Mouse (Mus musculus): Measurements from ENCODE around the gene Ankrd28.
"Not testable (repeated sequence)": the region's sequence is repeated elsewhere in the genome, so short reads cannot be mapped to it uniquely, and the experiment has no call there.

Gene Ankrd28

DNA sequence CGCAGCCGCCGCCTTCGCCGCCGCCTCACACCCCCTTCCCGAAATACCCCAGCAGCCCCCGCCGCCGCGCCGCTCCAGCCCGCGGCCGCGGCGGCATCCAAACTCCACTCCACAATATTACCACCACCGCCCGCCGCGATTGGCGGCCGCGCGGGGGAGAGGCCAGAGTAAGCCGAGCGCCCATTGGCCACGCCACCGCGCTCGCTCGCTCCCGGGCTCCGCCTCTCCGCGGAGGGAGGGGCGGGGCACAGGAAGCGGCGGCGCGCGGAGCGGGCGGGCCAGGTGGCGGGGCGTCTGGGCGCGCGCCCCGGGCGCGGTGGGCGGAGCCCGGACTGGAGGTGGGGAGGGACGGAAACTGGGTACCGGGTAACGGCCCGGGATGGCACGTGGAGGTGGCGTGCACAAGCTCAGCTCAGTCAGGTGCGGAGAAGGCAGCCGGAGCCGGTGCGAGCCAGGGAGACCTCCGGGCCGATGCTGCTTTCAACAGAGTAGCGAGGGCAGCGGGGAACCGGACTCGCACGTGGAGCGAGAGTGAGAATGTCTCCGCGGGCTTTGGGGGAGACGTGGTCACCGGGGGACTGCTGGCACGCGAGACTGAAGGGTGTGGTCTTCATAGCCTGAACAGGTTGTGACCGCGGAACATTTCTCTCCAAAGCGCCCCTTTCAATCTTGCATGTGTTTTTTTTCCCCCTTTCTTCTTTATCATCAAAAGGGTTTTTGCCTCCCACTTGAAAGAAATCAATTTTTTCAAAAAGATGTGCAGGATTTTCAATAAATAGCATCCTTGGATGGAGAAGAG lies at the start of gene Ankrd28:
TSS of gene Ankrd28 (minus strand) at position 81 of the 799 bp plus-strand sequence.
- DNase-seq: peak; percentile 98

DNA sequence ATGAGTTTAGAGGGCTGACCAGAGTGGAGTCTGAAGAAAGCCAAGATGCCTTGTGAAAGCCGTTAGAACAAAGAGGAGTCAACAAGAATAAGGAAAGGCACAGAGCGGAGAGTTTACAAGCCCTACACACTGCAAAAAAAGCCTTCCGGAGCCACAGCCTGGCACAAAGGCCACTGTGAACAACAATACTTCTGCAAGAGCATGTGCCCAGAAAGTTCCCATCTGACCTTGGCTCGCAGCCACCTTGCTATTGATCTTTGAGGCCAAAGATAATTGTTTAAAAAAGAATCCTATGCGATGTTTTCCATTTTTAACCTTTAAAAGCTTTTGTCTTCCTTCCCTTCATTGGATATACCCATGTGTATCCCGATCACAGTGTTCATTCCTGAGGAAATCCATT lies 49.0 kb upstream of the Ankrd28 start:
- DNase-seq: no peak

DNA sequence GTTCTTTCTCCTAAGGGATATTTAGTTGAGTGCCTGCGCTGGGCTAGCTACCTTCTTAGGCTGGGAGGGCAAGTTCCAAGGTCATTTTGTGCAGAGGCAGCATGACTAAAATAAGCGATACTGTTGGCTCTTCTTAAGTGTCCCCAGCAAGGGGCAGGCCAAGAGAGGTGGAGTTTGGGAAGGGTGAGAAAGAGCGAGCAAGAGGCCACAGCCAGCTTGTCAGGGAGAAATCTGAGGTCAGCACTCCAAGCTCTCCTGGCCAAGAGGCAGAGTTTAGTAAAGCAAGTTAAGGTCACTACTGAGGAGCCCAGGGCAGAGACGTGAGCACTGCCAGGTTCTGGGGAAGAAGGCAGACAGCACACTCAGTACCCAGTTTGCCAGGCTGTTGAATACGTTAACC lies 41.7 kb upstream of the Ankrd28 start:
- DNase-seq: no peak

DNA sequence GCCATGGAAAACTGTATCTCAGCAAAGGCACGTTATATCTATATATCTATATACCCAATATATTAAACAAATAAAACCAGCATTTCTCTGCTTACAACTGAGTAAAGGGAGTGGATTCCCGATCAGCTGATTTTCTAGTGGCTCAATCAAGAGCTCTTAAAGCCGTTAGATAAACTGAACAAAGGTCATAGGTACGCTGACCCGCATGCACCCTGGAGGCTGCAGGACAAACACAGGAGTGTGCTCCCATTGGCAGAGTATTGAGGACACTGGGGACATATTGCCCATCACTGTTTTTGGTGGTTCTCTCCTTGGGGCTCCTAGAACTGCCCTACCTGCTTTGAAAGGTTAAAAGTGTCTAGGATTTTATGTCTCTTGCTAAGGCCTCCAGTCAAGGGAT lies 40.0 kb upstream of the Ankrd28 start:
- DNase-seq: no peak

DNA sequence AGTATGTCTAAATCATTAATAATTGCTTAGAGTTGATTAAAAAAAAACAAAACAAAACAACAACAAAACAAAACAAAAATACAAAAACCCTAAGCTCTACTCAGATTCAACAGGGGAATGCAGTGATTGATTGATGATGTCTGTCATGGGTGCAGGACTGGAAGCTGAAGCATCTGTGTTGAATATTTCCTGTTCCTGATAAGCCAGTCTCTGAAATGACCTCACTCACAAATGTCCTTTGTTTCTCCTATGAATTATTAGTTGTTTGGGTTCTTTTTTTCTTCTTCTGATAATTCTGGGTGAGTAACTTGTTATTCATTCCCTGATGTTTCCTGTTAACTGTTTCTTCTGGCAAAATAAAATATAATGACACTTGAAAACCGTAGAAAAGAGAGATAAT lies 38.1 kb upstream of the Ankrd28 start:
- DNase-seq: no peak

DNA sequence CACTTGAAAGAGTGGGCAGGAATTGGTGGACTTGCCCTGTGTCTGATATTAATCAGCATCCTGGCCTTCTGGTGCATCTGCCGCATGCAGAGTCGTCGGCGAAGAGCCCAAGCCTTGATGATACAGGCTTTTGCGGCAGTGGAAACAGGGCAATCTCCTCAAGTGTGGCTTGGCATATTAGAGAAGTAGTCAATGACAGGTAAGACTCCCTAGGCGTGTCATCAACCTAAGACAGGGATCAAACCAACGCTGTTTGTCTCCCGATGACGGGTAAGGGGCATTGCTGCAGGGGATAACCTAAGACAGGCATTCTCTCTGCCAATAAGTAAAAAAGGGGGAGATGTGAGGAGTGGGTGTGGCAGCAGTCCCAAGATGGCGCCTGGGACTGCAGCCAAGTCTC lies 35.9 kb upstream of the Ankrd28 start:
- DNase-seq: not testable (repeated sequence)

DNA sequence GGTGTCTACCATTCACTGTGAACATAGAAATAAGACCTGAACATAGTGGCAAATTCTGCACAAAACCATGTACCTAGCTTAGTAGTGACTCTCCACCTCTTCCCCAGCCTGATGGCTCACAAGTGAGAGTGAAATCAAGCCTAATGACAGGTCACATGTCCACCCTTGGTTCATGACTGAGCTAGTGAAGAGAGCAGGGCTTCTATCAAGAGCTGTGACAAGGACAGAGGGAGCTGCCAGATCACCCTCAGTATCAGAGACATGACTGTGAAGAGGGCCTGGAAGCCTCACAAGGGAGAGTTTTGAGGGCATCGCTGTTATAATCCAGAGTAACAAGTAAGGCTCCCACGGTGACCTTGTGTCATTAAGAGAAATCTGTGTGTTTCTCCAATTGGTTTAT lies 28.2 kb upstream of the Ankrd28 start:
- DNase-seq: no peak

DNA sequence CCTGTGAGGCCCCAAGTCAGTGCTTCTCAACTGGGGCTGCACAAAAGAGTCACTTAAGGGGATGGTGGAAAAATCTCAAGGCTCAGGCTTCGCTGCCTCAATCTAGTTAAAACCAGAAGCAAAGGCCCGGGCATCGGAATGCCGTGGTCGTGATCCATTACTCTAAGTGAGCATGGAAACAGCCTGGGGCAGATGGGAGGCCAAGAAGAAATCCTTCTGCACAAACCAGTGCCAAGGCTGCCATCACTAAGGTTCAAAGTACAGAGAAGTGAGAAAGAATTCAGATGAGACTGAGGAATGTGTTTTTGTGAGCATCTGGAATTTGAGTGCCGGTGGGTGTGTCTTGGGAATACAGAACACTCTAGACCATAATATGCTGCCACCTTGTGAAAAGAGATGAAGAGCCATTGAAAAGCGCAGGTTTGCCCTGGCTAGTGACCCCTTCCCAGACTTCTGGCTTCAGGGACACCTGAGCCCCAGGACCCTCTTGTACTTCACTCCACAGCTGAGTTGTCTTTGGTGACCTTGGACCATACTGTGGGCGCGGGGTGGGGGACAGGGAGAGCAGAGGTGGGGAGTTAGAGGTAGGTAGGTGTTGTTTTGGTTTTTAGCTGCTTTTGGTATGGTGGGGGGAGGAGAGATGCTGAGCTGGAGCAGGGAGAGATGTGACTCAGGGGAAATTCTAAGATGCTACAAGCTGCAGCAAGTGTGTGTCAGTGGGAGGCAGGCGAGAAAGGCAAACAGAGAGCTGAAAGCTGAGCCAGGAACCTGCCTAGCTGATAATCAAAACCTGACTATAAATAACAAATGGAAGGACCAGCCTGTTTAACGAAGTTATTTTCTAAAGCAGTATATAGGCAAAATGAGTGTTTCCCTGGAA lies 26.9 kb upstream of the Ankrd28 start:
- peak; percentile 60 for DNase-seq

DNA sequence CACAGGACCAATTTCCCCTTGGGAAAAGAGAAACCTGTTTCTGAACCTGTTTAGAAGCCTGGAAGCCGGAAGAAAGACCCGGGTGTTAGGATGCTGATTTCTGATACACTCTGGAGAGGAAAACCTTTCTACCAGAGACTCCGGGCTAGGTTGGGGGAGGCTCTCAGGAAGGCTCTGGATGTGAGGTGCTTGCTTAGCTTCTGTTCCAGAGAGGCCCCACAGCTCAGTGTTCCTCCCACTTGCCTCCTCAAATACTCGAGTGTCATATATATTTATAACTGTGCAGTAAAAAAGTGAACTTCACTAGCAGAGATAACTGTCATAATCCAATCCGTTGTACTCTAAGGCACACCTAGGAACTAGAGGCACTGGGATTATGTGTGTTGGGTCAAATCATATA lies 25.6 kb upstream of the Ankrd28 start:
- no peak for DNase-seq

DNA sequence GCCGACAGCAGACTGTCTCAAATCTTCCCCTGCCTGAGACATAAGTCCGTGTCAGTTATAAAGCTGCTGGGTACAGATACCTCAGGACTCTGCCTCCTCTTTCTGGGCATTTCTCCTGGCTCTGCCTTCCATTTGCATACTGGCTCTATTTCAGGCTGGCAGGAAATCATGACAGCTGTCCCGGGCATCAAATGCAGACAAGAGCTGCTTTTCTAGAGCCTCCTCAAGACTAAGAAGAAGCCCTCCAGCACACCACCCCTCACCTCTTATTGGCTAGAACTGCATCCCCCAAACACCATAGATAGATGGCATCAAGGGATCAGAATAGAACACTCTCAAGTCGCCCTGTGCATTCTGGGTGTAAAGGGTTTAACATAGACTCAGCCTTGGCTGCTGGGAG lies 24.2 kb upstream of the Ankrd28 start:
- DNase-seq: no peak

DNA sequence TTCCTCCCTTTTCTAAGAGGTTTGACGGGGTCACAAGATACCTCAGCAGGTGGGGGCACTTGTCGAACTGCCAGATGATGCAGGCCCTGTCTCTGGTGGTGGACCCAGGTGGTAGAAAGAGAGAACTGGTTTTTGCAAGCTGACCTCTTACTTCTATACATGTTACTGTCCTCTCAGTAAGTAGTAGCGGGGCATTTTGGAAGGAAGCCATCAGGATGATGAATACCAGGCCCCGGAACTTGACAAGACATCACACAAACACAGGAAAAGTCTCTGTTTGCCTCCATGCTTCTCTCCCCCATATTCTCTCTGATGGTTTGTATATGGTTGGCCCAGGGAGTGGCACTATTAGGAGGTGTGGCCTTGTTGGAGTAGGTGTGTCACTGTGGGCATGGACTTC lies 13.1 kb upstream of the Ankrd28 start:
- DNase-seq: no peak

DNA sequence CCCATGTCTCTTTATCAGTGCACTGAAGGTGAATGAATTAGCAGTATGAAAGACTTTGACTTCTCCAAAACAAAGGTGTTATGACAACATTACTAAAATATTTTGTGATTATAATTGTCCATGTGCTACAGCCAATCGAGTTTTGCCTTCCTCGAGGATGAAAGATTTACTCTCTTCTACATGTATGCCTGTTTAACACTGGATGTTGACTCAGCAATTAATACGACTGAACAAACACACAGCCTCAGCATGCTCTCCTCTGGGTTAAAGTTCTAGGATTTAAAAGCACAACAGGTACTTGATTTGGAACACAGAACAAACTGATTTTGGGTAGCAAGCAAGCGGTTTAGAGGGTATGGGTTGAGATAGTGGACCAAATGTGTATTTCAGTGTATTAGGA lies 1.6 kb upstream of the Ankrd28 start:
- DNase-seq: no peak

DNA sequence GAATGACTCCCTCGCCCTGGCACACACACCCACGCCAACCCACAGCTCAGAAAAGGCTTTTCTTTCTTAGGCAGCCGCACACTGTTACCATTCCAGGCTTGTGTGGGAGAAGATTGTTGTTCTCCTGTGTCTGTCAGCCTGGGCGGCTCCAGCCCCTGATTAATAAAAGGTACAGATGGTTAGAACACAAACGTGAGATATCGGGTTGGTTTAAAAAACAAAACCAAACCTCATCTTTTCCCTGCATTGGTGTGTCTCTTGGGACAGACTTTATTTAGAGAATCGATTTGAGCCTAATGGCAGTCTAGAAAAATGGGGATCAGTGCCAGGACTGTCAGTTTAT lies 890 bp upstream of the Ankrd28 start:
- DNase-seq: no peak

DNA sequence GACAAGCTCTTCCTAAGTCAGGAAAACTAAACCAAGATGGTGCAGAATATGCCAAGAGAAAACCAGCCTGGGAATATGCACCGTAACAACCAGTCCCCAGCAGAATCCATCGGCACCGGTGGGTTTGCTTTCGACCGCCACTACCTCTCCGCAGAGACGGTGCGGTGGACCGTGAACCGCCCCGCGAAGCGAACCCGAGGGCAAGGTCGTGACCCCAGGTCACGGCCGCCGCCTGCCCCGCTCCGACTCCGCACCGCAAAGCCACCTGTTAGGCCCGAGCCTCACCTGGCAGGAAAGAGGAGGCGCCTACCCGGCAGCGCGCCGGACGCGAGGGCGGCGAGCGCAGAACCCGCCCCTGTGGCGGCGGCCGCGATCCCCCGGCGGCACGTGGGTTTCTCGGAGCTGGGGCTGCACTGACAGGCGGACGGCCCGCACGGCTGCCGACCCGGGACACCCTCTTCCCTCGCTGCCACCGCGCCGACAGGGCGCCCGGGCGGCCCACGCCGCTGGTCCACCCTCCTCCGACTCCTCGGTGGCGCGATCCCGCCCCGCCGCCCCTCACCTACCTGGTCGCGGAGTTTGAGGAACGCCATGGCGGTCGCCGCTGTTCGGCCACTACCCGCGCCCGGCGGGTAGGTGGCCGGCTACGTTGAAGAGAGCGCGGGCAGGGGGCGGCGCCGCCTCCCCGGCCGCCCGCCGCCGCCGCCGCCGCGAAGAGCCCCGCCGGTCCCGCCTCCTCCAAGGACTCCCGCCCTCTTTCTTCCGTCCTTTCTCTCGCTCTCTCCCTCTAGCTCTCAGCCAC lies 489 bp downstream of the Ankrd28 start:
- peak; percentile 75 for DNase-seq

DNA sequence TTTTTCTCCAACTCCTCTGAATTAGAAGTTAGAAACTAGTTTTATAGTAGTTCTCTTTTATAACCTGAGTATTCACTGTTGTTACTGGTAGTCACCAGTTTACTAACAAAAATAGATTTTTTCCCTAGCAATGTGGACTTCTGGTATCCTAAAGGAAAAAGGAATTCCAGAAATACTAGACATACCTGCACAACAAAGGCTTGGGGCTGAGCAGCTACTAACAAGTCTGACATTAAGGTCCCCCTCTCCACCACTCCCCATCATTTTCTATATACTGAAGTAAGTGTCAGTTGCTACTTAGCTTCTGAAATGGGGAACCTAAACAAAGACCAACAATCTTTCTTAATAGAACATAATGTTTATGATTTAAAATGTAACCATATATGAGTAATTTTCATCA lies 3.2 kb downstream of the Ankrd28 start:
- DNase-seq: no peak

DNA sequence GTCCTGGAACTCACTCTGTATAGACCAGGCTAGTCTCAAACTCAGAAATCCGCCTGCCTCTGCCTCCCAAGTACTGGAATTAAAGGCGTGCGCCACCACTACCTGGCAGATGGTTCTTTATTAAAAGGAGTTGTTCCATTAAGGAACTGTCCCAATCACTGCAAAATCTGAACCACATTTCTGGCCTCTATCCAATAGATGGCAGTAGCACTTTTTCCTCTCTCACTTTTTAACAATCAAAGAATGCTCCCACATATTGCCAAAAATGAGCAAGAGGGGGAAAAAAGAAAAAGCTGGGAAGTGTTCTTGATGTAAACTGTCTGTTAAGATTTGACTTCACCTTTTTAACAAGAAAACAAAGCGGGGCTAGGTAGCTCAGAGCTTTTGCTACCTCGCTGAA lies 20.5 kb downstream of the Ankrd28 start:
- no peak for DNase-seq

DNA sequence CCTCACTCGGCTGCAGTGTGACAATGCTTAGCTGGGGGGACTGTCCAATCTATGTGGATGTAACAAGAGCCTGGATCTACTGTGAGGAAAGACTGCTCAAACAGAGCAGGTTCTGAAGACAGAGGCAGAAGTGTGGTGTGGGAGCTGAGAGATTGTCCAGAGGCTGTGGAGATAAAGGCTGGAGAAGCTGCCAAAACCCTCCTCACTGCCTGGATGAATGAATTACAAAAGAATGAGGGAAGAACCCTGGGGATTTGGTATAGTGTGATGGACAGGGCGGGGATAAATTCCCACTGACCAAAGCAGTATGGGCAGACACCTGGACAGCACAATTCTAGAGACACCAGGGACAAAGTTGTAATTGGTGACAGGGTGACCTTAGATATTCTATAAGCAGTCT lies 26.7 kb downstream of the Ankrd28 start:
- DNase-seq: no peak

DNA sequence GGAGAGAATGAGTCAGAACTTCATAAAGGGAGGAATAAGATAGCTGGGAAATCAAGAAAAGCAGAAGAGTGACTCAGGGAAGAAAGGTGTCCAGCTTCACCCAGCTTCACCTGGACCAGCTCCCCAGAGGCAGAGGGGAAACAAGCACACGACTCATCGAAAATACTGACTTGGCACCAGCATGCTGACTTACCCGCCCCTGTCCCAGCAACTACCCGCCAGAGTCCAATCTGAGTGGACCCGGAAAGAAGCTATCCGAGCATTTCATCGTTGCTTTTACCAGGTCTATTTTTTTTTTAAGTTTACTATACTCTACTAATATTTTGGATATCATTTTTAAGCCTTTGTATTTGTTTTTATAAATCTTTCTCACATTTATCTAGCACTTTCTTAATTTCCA lies 29.5 kb downstream of the Ankrd28 start:
- peak; percentile 54 for DNase-seq

DNA sequence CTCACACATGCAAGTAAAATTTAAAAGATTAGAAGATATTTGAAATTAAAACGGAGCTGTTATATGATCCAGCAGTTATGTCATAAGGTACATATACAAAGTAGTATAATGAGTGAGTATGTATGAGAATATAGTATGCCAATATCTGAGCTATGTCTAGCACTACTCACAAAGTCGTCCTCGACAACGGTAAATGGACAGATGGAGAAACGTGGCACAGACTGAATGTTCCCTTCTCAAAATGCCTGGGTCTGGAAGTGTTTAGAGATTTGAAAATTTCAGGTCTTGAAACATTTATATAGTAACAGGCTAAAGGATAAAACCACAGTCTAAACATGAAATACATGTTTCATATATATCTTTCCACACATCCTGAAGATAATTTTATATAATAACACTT lies 30.0 kb downstream of the Ankrd28 start:
- no peak for DNase-seq

DNA sequence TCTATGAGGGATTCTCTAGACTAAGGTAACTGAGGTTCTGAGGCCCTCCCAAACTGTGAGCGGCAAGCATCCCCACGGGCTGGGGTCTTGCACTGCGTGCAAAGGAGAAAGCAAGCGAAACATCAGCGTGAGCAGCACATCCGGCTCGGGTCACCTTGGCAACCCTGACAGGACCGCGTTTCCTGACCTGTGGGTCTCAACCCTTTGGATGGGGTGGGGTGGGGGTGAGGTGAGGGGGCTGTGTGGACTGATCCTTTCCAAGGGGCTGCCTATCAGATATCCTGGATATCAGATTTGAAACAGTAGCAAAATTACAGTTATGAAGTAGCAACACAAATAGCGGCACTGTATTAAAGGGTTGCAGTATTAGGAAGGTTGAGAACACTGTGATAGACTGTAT lies 31.5 kb downstream of the Ankrd28 start:
- DNase-seq: no peak

DNA sequence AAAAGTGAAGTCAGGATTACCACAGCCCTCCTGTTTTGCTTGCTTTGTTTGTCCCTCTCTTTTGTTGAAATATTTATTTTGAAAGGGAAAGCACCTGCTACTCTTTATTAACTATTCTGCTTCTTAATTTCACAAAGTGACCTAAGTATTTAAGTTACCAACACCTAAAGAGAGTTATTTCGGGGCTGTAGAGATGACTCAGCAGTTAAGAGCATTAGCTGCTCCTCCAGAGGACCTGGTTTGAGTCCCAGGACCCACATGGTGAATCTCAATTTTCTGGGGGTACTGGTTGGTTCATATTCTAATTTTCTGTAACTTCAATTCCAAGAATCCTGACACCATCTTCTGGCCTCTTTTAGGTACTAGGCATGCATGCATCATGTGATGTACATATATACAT lies 34.9 kb downstream of the Ankrd28 start:
- DNase-seq: no peak

DNA sequence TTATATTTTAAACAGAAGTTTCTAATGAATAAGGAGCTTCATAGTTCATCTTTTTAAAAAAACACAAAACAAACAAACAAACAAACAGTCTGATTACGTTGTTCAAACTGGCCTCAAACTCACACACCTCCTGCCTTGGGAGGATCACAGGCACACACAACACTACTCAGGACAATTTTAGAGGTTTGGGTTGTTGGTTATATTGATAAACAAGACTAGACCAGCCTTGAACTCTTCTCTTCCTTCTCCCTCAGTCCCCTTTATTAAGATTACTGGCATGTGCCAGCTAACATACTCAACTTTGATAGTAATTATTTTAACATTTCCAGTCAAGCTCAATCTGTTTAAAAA lies 35.7 kb downstream of the Ankrd28 start:
- DNase-seq: no peak

DNA sequence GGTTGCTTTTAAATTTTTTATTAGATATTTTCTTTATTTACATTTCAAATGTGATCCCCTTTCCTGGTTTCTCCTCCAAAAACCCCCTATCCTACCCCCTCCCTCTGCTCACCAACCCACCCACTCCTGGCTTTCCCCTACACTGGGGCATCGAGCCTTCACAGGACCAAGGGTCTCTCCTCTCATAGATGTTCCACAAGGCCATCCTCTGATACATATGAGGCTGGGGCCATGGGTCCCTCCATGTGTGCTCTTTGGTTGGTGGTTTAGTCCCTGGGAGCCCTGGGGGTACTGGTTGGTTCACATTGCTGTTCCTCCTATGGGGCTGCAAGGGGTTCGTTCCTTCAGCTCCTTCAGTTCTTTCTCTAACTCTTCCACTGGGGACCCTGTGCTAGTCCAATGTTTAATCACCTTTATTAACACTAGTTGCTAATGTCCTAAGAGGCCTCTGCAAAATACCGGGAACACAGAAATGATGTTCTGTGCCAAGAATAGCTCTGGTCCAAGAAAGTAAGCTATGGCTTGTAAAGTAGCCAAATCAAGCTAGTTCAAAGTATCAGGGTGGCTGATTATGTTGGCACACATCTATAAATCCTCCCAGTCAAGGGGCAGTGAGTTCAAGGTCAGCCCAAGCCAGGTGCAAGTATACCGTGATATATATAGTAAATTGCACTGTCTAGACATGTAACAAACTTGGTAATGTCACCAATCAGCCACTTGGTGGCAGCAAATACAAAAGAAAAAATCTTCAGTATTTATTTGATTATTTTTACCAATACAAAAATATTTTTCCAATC lies 36.3 kb downstream of the Ankrd28 start:
- peak; percentile 34 for DNase-seq
